Mouse (Mus musculus): ENCODE measurements at regions not wholly inside any gene's neighbourhood (a gene's known extent, or its start where the extent isn't known, plus 50 kb on each side); places are given as distances from the start of the nearest gene placed in this dataset.

DNA sequence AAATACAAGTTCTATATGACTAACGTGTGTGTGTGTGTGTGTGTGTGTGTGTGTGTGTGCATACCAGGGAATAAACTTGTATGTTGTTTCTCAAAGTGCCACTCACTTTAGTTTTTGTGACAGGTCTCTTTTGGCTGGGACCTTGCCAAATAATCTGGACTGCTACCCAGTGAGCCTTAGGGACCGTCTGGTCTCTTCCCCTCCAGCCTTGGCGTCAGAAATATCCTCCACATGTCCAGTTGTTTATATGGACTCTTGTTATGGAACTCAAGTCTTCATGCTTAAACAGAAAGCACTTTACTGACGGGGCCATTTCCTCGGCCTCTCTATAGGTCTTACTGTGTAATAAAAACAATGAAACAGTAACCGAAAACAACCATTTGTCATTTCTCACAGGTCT lies 394.4 kb downstream of the Prdm2 start:
- Histone ChIP-seq H3K4me1 (ENCODE audit: control insufficient read depth, insufficient read depth, low read length) (no peaks in the 10 kb centered on the region), H3K36me3 (ENCODE audit: control insufficient read depth, insufficient read depth, low read length) (no peaks in the 10 kb centered on the region), H3K27me3 (replicated peaks; ENCODE audit: control insufficient read depth, insufficient read depth, low read length) (no peaks in the 10 kb centered on the region), H3K27ac (ENCODE audit: insufficient read depth, low read depth, low read length) (no peak overlapping the region), H3K4me3 (ENCODE audit: insufficient read depth, low read depth, low read length) (no peak overlapping the region)
- 62% methylated on average over 6 of the region's 6 CpGs for WGBS
- DNase-seq = no peak
- TF ChIP-seq POLR2A (IDR thresholded peaks at IDR 0.05; ENCODE audit: low read depth, low read length) (no peak), CTCF (conservative IDR thresholded peaks at IDR 0.05; ENCODE audit: insufficient read depth, insufficient read length, low read depth, low read length) (no peak)

DNA sequence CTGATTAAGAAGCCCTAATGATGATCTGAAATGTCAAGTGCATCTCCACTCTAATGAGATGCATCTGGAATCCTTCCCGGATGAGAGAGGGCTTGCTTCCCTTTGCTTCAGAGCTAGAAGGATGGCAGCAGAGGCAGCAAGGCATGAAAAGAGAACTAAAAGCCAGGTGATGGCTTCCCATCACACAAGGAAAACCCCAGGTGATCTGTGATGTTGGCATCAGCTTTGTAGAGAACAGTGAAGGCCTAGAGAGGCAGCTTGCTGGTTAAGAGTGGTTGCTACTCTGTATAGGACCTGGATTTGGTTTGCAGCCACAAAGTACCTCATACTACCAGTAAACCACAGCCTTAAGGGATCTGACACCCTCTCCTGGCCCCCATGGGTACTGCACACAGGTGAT lies 395.8 kb downstream of the Prdm2 start:
- WGBS = 84% methylated on average over 1 of the region's 1 CpGs

DNA sequence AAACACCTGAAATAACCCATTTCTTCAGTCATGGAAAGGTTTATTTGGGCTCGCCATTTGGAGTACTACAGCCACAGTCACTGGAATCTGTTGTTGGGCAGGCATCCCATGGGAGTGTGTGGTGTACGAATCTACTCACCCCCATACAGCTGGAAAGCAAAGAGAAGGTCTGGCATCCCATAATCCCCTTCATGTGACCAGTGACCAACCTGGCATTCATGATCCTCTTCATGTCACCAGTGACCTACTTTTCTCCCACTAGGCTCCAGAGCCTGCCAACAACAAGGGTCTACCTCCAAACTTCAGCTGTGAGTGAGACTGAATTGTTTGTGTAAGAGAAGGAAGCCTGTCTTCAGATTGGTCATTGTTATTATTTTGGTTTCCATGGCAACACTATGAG lies 409.0 kb downstream of the Prdm2 start:
- DNase-seq = no peak
- H3K4me3 ChIP-seq (ENCODE audit: insufficient read depth, low read depth, low read length) = no peak overlapping the region
- TF ChIP-seq CTCF (conservative IDR thresholded peaks at IDR 0.05; ENCODE audit: insufficient read depth, insufficient read length, low read depth, low read length) (no peak), POLR2A (IDR thresholded peaks at IDR 0.05; ENCODE audit: low read depth, low read length) (no peak)
- H3K27ac ChIP-seq (ENCODE audit: insufficient read depth, low read depth, low read length) = no peak overlapping the region
- H3K27me3 ChIP-seq (replicated peaks; ENCODE audit: control insufficient read depth, insufficient read depth, low read length) = no peaks in the 10 kb centered on the region
- H3K4me1 ChIP-seq (ENCODE audit: control insufficient read depth, insufficient read depth, low read length) = no peaks in the 10 kb centered on the region
- WGBS = 88% methylated on average over 2 of the region's 2 CpGs
- no peaks in the 10 kb centered on the region for H3K36me3 ChIP-seq (ENCODE audit: control insufficient read depth, insufficient read depth, low read length)

More for the DNA sequence above, 395.8 kb downstream of the Prdm2 start:
- Histone ChIP-seq H3K4me1 (ENCODE audit: control insufficient read depth, insufficient read depth, low read length) (no peaks in the 10 kb centered on the region), H3K36me3 (ENCODE audit: control insufficient read depth, insufficient read depth, low read length) (no peaks in the 10 kb centered on the region), H3K27me3 (replicated peaks; ENCODE audit: control insufficient read depth, insufficient read depth, low read length) (no peaks in the 10 kb centered on the region), H3K27ac (ENCODE audit: insufficient read depth, low read depth, low read length) (no peak overlapping the region), H3K4me3 (ENCODE audit: insufficient read depth, low read depth, low read length) (no peak overlapping the region)
- no peak for DNase-seq
- TF ChIP-seq POLR2A (IDR thresholded peaks at IDR 0.05; ENCODE audit: low read depth, low read length) = no peak
- TF ChIP-seq CTCF (conservative IDR thresholded peaks at IDR 0.05; ENCODE audit: insufficient read depth, insufficient read length, low read depth, low read length) = no peak

DNA sequence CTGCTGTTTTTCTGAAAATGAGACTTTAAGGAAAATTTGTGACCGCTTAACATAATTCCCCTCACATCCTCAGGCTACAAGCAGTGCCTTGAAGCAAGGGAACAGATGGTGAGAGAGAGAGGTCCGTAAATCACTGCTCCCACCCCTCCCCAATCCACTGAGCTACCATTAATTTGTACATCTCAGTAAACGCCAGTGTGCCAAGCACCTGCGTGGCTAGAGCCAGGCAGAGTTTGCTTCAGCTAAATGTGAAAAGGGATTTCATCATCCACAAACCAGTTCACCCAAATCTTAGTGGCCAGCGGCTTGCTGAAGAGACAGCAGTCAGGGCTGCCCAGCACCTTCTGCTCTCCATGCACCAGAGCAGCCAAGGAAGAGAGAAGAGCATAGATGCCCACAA lies 413.5 kb downstream of the Prdm2 start:
- WGBS = 49% methylated on average over 5 of the region's 5 CpGs
- no peaks in the 10 kb centered on the region for H3K36me3 ChIP-seq (ENCODE audit: control insufficient read depth, insufficient read depth, low read length)
- TF ChIP-seq CTCF (conservative IDR thresholded peaks at IDR 0.05; ENCODE audit: insufficient read depth, insufficient read length, low read depth, low read length) (no peak), POLR2A (IDR thresholded peaks at IDR 0.05; ENCODE audit: low read depth, low read length) (no peak)
- DNase-seq = no peak
- H3K27ac ChIP-seq (ENCODE audit: insufficient read depth, low read depth, low read length) = no peak overlapping the region
- no peaks in the 10 kb centered on the region for H3K4me1 ChIP-seq (ENCODE audit: control insufficient read depth, insufficient read depth, low read length)
- H3K27me3 ChIP-seq (replicated peaks; ENCODE audit: control insufficient read depth, insufficient read depth, low read length) = no peaks in the 10 kb centered on the region
- H3K4me3 ChIP-seq (ENCODE audit: insufficient read depth, low read depth, low read length) = no peak overlapping the region

DNA sequence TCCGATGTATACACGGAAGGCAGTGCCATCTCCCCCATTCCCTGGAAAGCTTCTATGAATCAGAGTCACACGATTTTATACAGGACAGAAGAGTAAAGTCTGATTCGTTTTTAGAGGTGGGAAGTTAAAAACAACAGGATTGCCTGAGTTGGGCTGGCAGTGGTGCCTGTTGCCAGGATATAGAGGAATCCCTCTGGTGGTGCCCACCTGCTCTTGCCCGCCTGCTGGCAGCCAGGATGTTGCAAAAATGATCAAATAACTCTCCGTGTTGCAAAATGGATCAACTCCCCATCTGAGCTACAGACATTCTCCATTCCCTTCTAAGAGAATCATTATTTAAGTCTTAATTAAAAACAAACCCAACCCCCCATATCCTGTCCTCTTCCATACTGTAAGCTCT lies 414.0 kb downstream of the Prdm2 start:
- WGBS = 60% methylated on average over 6 of the region's 6 CpGs
- Histone ChIP-seq H3K27ac (ENCODE audit: insufficient read depth, low read depth, low read length) (no peak overlapping the region), H3K36me3 (ENCODE audit: control insufficient read depth, insufficient read depth, low read length) (no peaks in the 10 kb centered on the region), H3K4me3 (ENCODE audit: insufficient read depth, low read depth, low read length) (no peak overlapping the region), H3K4me1 (ENCODE audit: control insufficient read depth, insufficient read depth, low read length) (no peaks in the 10 kb centered on the region), H3K27me3 (replicated peaks; ENCODE audit: control insufficient read depth, insufficient read depth, low read length) (no peaks in the 10 kb centered on the region)
- no peak for TF ChIP-seq POLR2A (IDR thresholded peaks at IDR 0.05; ENCODE audit: low read depth, low read length)
- TF ChIP-seq CTCF (conservative IDR thresholded peaks at IDR 0.05; ENCODE audit: insufficient read depth, insufficient read length, low read depth, low read length) = no peak
- no peak for DNase-seq

DNA sequence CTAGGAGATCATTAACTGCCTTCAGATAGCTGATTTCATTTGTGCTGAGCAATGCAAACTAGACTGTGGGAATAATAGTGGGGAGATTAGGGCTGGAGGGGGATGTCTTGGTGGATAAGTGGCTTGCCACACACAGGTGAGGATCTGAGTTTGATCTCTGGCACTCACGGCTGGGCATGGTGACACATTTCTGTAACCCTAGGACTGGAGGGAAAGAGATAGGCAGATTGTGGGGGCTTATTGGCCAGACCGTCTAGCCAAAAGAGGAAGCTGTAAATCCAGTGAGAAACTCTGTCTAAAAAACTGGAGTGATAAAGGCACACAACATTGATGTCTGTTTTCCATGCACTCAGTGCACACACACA lies 420.2 kb downstream of the Prdm2 start:
- no peak overlapping the region for H3K27ac ChIP-seq (ENCODE audit: insufficient read depth, low read depth, low read length)
- 39% methylated on average over 2 of the region's 2 CpGs for WGBS
- TF ChIP-seq POLR2A (IDR thresholded peaks at IDR 0.05; ENCODE audit: low read depth, low read length) = no peak
- TF ChIP-seq CTCF (conservative IDR thresholded peaks at IDR 0.05; ENCODE audit: insufficient read depth, insufficient read length, low read depth, low read length) = no peak

DNA sequence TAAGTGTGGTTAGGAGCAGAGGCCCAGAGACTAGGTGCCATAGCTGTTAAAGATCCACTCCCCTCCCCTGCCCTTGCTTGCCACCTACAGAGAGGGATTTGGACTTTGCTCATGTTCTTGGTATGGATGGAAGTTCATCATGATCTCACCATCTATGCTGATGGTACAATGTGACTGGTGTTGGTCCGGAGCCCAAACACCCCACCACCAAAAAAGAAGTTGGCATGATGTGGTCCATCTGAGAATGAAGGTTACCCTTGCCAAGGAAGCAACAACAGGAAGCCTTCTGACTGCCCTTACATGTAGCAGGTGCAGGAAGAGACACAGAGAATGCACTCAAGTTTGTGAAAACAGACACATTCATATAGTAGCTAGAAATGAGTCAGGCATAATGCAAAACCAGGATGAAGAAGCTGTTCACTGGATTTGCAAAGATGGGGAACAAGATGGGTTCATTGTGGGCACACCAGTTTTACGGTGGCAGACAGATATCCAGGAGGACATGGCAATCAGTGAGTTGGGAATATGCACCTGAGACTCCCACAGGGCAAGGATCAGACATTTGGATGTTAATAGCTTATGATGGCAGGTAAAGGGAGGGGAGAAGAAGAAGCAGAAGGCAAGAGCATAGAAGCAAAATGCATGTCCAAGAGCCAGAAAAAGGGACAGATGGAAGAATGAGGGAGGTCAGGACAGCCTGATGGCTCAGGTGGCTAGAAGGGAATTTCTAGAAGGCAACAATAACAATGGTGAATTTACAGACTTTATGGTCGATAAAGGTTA lies 420.8 kb downstream of the Prdm2 start:
- Histone ChIP-seq H3K4me1 (ENCODE audit: control insufficient read depth, insufficient read depth, low read length) (no peaks in the 10 kb centered on the region), H3K36me3 (ENCODE audit: control insufficient read depth, insufficient read depth, low read length) (no peaks in the 10 kb centered on the region), H3K27me3 (replicated peaks; ENCODE audit: control insufficient read depth, insufficient read depth, low read length) (no peaks in the 10 kb centered on the region; the same call in 1 of the 2 replicates), H3K4me3 (ENCODE audit: insufficient read depth, low read depth, low read length) (no peak overlapping the region), H3K27ac (ENCODE audit: insufficient read depth, low read depth, low read length) (no peak overlapping the region)
- no peak for TF ChIP-seq CTCF (conservative IDR thresholded peaks at IDR 0.05; ENCODE audit: insufficient read depth, insufficient read length, low read depth, low read length)
- no peak for TF ChIP-seq POLR2A (IDR thresholded peaks at IDR 0.05; ENCODE audit: low read depth, low read length)
- 78% methylated on average over 3 of the region's 3 CpGs for WGBS
- no peak for DNase-seq

More for the DNA sequence above, 420.2 kb downstream of the Prdm2 start:
- DNase-seq = no peak
- Histone ChIP-seq H3K36me3 (ENCODE audit: control insufficient read depth, insufficient read depth, low read length) (no peaks in the 10 kb centered on the region), H3K27me3 (replicated peaks; ENCODE audit: control insufficient read depth, insufficient read depth, low read length) (no peaks in the 10 kb centered on the region; the same call in 1 of the 2 replicates), H3K4me3 (ENCODE audit: insufficient read depth, low read depth, low read length) (no peak overlapping the region), H3K4me1 (ENCODE audit: control insufficient read depth, insufficient read depth, low read length) (no peaks in the 10 kb centered on the region)
